Mouse (Mus musculus): ENCODE measurements around the gene Olfr411.

GRCm38 (mm10) chr11:74352550-74352949 lies at the start of gene Olfr411:
- TF ChIP-seq TAL1 (IDR thresholded peaks at IDR 0.05; ENCODE audit: low read length), result no peak
- no peak for TF ChIP-seq GATA1 (IDR thresholded peaks at IDR 0.05; ENCODE audit: low read length)

Measured in erythroblast, embryonic 14.5 days (primary cell).